Mouse (Mus musculus): ENCODE measurements at regions not wholly inside any gene's neighbourhood (a gene's known extent, or its start where the extent isn't known, plus 50 kb on each side); places are given as distances from the start of the nearest gene placed in this dataset.

DNA sequence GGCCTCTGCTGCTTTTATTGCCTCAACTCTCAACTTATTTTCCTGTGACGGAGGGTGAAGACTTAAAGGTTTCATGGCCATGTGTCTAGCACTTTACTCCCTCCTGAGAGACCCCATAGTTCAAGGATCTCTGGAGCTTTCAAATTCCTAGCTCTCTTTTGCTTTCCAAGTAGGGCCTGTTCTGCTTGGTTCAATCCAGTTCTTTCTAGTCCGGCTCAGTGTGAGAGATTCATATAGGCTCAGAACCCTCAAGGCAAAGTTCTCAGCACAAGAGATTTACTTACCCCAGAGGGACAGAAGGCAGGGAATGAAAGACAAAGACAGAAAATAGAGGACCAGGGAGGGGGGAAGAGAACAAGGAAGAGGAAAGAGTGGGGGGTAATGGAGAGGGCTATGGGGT, 313.1 kb downstream of the Gm826 start:
- Histone ChIP-seq H3K27me3 (ENCODE audit: control insufficient read depth in 1 of 2, insufficient read depth in 2 of 2, low read length in 2 of 2) (no peaks in the 10 kb centered on the region), H3K9me3 (replicated peaks; ENCODE audit: insufficient read depth, low read length) (no peaks in the 10 kb centered on the region), H3K27ac (ENCODE audit: control insufficient read depth, low read depth, low read length) (no peak overlapping the region), H3K4me1 (ENCODE audit: control insufficient read depth in 1 of 2, insufficient read depth in 2 of 2, low read length in 2 of 2) (no peaks in the 10 kb centered on the region), H3K9ac (ENCODE audit: control insufficient read depth, low read depth, low read length, poor library complexity, severe bottlenecking) (no peak overlapping the region), H3K4me3 (ENCODE audit: control insufficient read depth in 1 of 2, insufficient read depth in 1 of 2, low read depth in 2 of 2, low read length in 2 of 2) (no peak overlapping the region), H3K36me3 (ENCODE audit: control insufficient read depth in 1 of 2, insufficient read depth in 2 of 2, low read length in 2 of 2) (no peaks in the 10 kb centered on the region), H3K79me2 (ENCODE audit: control insufficient read depth, insufficient read depth, low read length, poor library complexity) (no peaks in the 10 kb centered on the region)
- no peak for TF ChIP-seq MAZ (IDR thresholded peaks at IDR 0.05; ENCODE audit: low read depth, low read length)
- TF ChIP-seq POLR2A (IDR thresholded peaks at IDR 0.05; ENCODE audit: control insufficient read depth in 1 of 2, insufficient read depth in 1 of 2, low read depth in 1 of 2, low read length in 2 of 2, poor library complexity in 1 of 2) = no peak
- no peak for TF ChIP-seq MAFK (IDR thresholded peaks at IDR 0.05; ENCODE audit: borderline replicate concordance, low read depth, low read length)
- no peak for TF ChIP-seq MAX (IDR thresholded peaks at IDR 0.05; ENCODE audit: low read length)
- TF ChIP-seq CHD2 (IDR thresholded peaks at IDR 0.05; ENCODE audit: low read length) = no peak
- no peak for TF ChIP-seq POLR2AphosphoS5 (IDR thresholded peaks at IDR 0.05; ENCODE audit: borderline replicate concordance, low read depth, low read length)
- no peak for TF ChIP-seq ETS1 (IDR thresholded peaks at IDR 0.05; ENCODE audit: low read depth, low read length)
- DNase-seq (ENCODE audit: low read depth, low spot score) = no peak

DNA sequence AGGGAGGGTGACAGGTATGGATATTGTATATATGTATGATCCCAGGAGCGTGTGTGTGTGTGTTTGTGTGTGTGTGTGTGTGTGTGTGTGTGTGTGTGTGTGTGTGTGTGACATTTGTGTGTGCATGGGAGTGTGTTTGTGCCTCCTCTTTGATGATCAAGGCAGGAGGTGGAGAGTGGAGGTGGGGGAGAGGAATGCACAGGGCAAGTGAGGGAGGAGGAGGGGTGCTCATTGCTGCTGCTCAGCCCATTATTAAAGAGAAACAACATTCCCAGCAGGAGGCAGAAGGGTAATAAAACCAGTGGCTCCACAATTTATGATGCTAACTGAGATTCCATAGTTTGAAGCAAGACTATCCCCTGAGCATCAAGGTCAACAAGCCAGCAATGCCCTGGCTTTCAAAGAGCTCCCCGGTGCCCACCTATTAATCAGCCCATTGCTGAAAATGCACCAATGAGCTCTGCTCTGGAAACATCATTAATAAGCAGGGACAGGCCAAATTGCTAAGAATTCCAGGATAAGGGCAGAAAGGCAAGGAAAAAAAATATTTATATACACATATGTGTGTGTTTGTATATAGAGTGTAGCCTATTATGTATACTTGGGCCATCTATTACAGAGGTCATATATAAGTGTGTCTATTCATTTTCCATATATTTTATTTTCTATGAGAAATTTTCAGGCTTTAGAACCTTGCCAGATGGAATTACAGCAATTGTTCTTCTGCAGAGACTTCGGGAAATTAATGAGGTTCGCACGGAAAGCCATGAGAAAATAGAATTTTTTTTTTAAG, 316.7 kb downstream of the Gm826 start:
- no peaks in the 10 kb centered on the region for H3K9me3 ChIP-seq (replicated peaks; ENCODE audit: insufficient read depth, low read length)
- H3K27ac ChIP-seq (ENCODE audit: control insufficient read depth, low read depth, low read length) = no peak overlapping the region
- H3K4me1 ChIP-seq (ENCODE audit: control insufficient read depth in 1 of 2, insufficient read depth in 2 of 2, low read length in 2 of 2) = no peaks in the 10 kb centered on the region
- no peaks in the 10 kb centered on the region for H3K27me3 ChIP-seq (ENCODE audit: control insufficient read depth in 1 of 2, insufficient read depth in 2 of 2, low read length in 2 of 2)
- no peaks in the 10 kb centered on the region for H3K79me2 ChIP-seq (ENCODE audit: control insufficient read depth, insufficient read depth, low read length, poor library complexity)
- no peak for DNase-seq (ENCODE audit: low read depth, low spot score)
- no peak for TF ChIP-seq RCOR1 (IDR thresholded peaks at IDR 0.05; ENCODE audit: low read depth, low read length)
- H3K4me3 ChIP-seq (ENCODE audit: control insufficient read depth in 1 of 2, insufficient read depth in 1 of 2, low read depth in 2 of 2, low read length in 2 of 2) = no peak overlapping the region
- H3K36me3 ChIP-seq (ENCODE audit: control insufficient read depth in 1 of 2, insufficient read depth in 2 of 2, low read length in 2 of 2) = no peaks in the 10 kb centered on the region
- H3K9ac ChIP-seq (ENCODE audit: control insufficient read depth, low read depth, low read length, poor library complexity, severe bottlenecking) = no peak overlapping the region

DNA sequence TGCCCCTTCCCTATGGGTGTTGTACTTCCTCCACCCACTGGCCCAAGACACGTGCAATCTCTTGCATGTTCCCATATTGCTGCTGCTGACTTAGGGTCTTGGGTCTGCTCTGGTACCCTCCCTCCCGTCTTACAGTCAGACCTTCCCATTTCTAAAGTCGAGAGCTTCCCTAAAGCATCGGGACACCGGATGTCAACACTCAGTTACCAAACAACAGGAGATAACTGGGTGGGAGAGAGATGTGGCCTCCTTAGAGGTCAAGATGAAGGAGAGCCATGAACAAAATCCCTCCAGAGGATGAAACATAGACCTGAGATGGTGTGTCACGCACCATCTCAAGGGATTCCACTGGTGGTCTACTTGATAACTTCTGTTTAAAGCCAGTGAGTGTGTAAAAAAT, 322.5 kb downstream of the Gm826 start:
- no peaks in the 10 kb centered on the region for H3K79me2 ChIP-seq (ENCODE audit: control insufficient read depth, insufficient read depth, low read length, poor library complexity)
- no peak overlapping the region for H3K27ac ChIP-seq (ENCODE audit: control insufficient read depth, low read depth, low read length)
- H3K4me1 ChIP-seq (ENCODE audit: control insufficient read depth in 1 of 2, insufficient read depth in 2 of 2, low read length in 2 of 2) = no peaks in the 10 kb centered on the region
- no peaks in the 10 kb centered on the region for H3K27me3 ChIP-seq (ENCODE audit: control insufficient read depth in 1 of 2, insufficient read depth in 2 of 2, low read length in 2 of 2)
- no peak overlapping the region for H3K9ac ChIP-seq (ENCODE audit: control insufficient read depth, low read depth, low read length, poor library complexity, severe bottlenecking)
- H3K4me3 ChIP-seq (ENCODE audit: control insufficient read depth in 1 of 2, insufficient read depth in 1 of 2, low read depth in 2 of 2, low read length in 2 of 2) = no peak overlapping the region
- H3K36me3 ChIP-seq (ENCODE audit: control insufficient read depth in 1 of 2, insufficient read depth in 2 of 2, low read length in 2 of 2) = no peaks in the 10 kb centered on the region
- no peak for DNase-seq (ENCODE audit: low read depth, low spot score)
- TF ChIP-seq MAZ (IDR thresholded peaks at IDR 0.05; ENCODE audit: low read depth, low read length) = no peak
- no peak for TF ChIP-seq ZNF384 (IDR thresholded peaks at IDR 0.05; ENCODE audit: low read depth, low read length)
- TF ChIP-seq TAL1 (IDR thresholded peaks at IDR 0.05; ENCODE audit: low read length) = no peak
- TF ChIP-seq HCFC1 (IDR thresholded peaks at IDR 0.05; ENCODE audit: low read depth, low read length) = no peak
- TF ChIP-seq MAFK (IDR thresholded peaks at IDR 0.05; ENCODE audit: borderline replicate concordance, low read depth, low read length) = no peak
- no peak for TF ChIP-seq TBP (IDR thresholded peaks at IDR 0.05; ENCODE audit: low read depth, low read length)
- TF ChIP-seq SMC3 (IDR thresholded peaks at IDR 0.05; ENCODE audit: low read depth, low read length) = no peak
- TF ChIP-seq ELF1 (IDR thresholded peaks at IDR 0.05; ENCODE audit: low read depth, low read length) = no peak
- TF ChIP-seq NRF1 (IDR thresholded peaks at IDR 0.05; ENCODE audit: insufficient read depth, low read depth, low read length, poor library complexity, severe bottlenecking) = no peak
- no peak for TF ChIP-seq RCOR1 (IDR thresholded peaks at IDR 0.05; ENCODE audit: low read depth, low read length)
- TF ChIP-seq GABPA (IDR thresholded peaks at IDR 0.05; ENCODE audit: low read depth, low read length) = no peak
- TF ChIP-seq POLR2AphosphoS2 (IDR thresholded peaks at IDR 0.05; ENCODE audit: low read length) = no peak
- TF ChIP-seq KAT2A (conservative IDR thresholded peaks at IDR 0.05; ENCODE audit: low read depth, low read length) = no peak
- no peak for TF ChIP-seq MXI1 (IDR thresholded peaks at IDR 0.05; ENCODE audit: low read depth, low read length)
- TF ChIP-seq USF1 (IDR thresholded peaks at IDR 0.05; ENCODE audit: low read depth, low read length) = no peak
- no peak for TF ChIP-seq ZC3H11A (IDR thresholded peaks at IDR 0.05; ENCODE audit: low read depth, low read length)
- TF ChIP-seq TCF12 (IDR thresholded peaks at IDR 0.05; ENCODE audit: low read depth, low read length) = no peak
- no peak for TF ChIP-seq MYC (IDR thresholded peaks at IDR 0.05; ENCODE audit: low read depth, low read length)
- TF ChIP-seq CTCF (IDR thresholded peaks at IDR 0.05 in 2 of 3, conservative IDR thresholded peaks at IDR 0.05 in 1 of 3; ENCODE audit: control insufficient read depth in 1 of 3, insufficient read depth in 1 of 3, low read depth in 2 of 3, low read length in 3 of 3, poor library complexity in 1 of 3, severe bottlenecking in 1 of 3) = no peak
- H3K9me3 ChIP-seq (replicated peaks; ENCODE audit: insufficient read depth, low read length) = 0 out of 2 replicates have a peak, but pooled peaks cover 2% of the 10 kb centered on the region

Measured in MEL (cell line).